Mouse (Mus musculus): ENCODE results near the gene Gosr2. TPM values are rescaled to one million over a fixed set of nuclear protein-coding genes. Genes with fewer than 3 reads are reported as not detected.
"Not testable (repeated sequence)": the region's sequence is repeated elsewhere in the genome, so short reads cannot be mapped to it uniquely, and the experiment has no call there.

Gene Gosr2
- total RNA-seq, 2 experiments from 2014 or later = 39.2 to 39.3 TPM

GRCm38 (mm10) chr11:103696851-103697564, 690 bp downstream of the Gosr2 start:
- intact Hi-C loops (cut with DNase I) = loop anchor here (5.0 kb wide), 1 partner anchor 60 kb away; no protein-coding TSS in a partner anchor
- DNase-seq (ENCODE audit: low spot score) = no peak

GRCm38 (mm10) chr11:103693241-103693640, 4.5 kb downstream of the Gosr2 start:
- intact Hi-C loops (cut with DNase I) = no loop called here
- no peak for DNase-seq (ENCODE audit: low spot score)

GRCm38 (mm10) chr11:103691036-103691435, 6.7 kb downstream of the Gosr2 start:
- DNase-seq (ENCODE audit: low spot score) = no peak
- intact Hi-C loops (cut with DNase I) = no loop called here

DNA sequence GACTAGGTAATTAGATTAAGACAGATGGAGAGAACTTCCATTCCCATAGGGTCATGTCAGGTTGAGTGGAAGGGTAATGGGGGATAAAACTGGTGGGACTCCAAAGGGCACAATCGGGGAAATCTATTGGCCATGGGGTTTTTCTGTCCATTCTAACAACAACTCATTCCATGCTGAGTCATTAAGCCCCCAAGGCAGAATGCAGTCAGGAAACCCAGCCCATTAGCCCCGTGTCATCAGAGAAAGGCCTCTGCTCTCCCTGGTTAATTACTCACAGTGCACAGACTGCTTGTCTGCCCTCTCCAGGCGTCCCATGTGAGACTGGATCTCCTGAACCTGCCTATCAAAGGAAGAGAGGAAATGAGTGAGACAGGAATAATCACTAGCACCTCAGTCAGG, 8.7 kb downstream of the Gosr2 start:
- intact Hi-C loops (cut with DNase I) = no loop called here
- no peak for DNase-seq (ENCODE audit: low spot score)

GRCm38 (mm10) chr11:103688271-103688979, 9.3 kb downstream of the Gosr2 start:
- no peak for DNase-seq (ENCODE audit: low spot score)

GRCm38 (mm10) chr11:103686706-103687105, 11.0 kb downstream of the Gosr2 start:
- intact Hi-C loops (cut with DNase I) = no loop called here
- DNase-seq (ENCODE audit: low spot score) = no peak

More at GRCm38 (mm10) chr11:103688271-103688979, 9.3 kb downstream of the Gosr2 start:
- intact Hi-C loops (cut with DNase I) = no loop called here

GRCm38 (mm10) chr11:103685261-103685736, 12.4 kb downstream of the Gosr2 start:
- intact Hi-C loops (cut with DNase I) = no loop called here
- DNase-seq (ENCODE audit: low spot score) = no peak

DNA sequence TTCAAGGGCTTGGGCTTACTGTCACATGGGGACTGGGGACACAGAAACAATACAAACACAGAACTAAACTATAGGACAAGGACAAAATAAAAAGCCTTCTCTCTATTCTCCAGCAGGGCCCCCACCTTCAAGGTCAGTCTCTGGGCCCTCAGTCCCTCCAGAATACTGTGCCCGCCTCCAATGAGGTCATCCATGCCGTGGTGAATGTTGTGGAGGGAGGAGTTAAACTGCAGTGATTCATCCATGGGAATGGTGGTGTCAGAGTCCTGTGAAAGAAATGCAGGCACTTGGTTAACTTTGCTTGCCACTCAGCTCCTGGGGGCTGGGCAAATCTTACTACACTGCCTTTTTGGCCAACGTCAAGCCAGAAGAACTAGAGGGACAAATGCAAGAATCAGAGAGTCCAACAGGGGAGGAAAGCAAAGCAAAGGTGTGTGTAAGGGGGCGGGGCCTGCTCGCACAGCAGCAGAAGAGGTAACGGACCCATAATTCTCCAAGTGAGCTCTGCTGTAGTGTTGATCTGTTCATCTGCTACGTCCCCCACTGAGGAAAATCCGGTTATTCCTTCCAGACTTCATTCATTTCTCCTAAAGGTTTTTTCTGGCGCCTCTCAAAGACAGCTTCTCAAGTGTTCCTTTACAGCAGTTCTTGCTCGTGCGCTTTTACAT, 13.9 kb downstream of the Gosr2 start:
- no peak for DNase-seq (ENCODE audit: low spot score)
- intact Hi-C loops (cut with DNase I) = no loop called here

DNA sequence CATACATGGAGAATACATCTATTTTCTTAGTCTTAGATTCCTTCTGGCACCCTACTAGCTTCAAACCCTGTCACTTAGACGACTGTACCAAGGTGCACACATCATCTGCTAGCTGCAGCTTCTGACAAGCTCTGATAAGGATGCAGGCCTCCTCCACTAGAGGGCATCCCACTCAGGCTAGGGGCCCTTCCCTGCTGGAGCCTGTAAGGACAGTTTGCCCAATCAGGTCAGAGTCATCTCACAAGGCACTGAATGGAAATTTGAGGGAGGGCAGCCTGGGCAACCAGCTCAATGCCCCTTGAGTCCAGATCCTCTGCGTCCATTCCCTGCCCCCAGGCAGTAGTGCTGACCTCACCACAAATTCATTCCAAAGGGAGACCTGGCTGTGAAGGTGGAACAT, 20.7 kb downstream of the Gosr2 start:
- intact Hi-C loops (cut with DNase I) = loop anchor here (2.0 to 10.0 kb wide), 3 partner anchors 45 to 322 kb away; no protein-coding TSS in a partner anchor
- not testable (repeated sequence) for DNase-seq (ENCODE audit: low spot score)

- DNase-seq (ENCODE audit: low spot score) = no peak
- intact Hi-C loops (cut with DNase I) = loop anchor here (1.0 to 10.0 kb wide), 3 partner anchors 36 to 321 kb away; no protein-coding TSS in a partner anchor
Observed at GRCm38 (mm10) chr11:103675556-103675955, 22.1 kb downstream of the Gosr2 start.

GRCm38 (mm10) chr11:103666907-103667426, 30.7 kb downstream of the Gosr2 start:
- intact Hi-C loops (cut with DNase I) = no loop called here
- no peak for DNase-seq (ENCODE audit: low spot score)

GRCm38 (mm10) chr11:103666181-103666906, 31.4 kb downstream of the Gosr2 start:
- no peak for DNase-seq (ENCODE audit: low spot score)
- intact Hi-C loops (cut with DNase I) = no loop called here

GRCm38 (mm10) chr11:103665695-103666094, 32.0 kb downstream of the Gosr2 start:
- DNase-seq (ENCODE audit: low spot score) = no peak
- intact Hi-C loops (cut with DNase I) = no loop called here

GRCm38 (mm10) chr11:103663119-103663518, 34.6 kb downstream of the Gosr2 start:
- no peak for DNase-seq (ENCODE audit: low spot score)
- intact Hi-C loops (cut with DNase I) = no loop called here

DNA sequence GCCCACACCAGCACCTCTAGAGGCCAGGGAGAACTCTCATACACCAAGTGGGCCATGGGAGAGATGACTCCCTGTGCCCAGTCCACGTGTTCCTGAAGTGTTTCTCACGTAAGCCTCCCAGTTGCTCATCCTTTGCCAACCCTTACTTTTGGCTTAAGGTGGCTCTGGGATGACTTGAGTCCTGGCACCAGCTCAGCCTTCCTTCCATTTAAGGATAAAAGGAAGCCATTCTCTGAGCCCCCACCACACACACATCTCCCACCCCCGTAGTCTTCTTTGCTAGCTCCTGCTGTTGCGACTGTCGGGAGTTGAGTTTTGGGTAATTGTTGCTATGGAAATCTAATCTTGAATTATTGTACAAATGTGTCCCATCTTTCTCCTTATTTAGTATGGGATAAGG, 35.2 kb downstream of the Gosr2 start:
- intact Hi-C loops (cut with DNase I) = no loop called here
- no peak for DNase-seq (ENCODE audit: low spot score)

DNA sequence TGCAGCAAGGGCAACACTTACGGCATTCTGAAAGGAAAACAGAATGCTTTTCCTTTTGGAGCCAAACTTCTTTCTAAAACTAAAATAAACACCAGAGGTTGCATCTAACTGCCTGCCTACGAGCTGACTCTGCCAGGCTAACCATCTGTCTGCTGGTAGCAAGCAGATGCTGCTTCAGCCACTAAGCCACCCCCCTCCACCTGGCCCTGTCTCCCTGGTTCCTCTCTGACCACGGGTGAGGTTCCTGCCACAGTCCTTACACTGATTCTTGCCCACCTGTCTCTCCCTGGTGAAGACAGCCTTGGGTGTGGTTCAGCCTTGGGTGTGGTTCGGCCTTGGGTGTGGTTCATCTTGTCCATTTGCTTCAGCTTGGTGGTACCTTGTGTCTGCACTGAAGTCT, 35.8 kb downstream of the Gosr2 start:
- intact Hi-C loops (cut with DNase I) = no loop called here
- DNase-seq (ENCODE audit: low spot score) = no peak

- DNase-seq (ENCODE audit: low spot score) = no peak
- intact Hi-C loops (cut with DNase I) = no loop called here
Observed at GRCm38 (mm10) chr11:103658189-103658588, 39.5 kb downstream of the Gosr2 start.

- intact Hi-C loops (cut with DNase I) = no loop called here
- DNase-seq (ENCODE audit: low spot score) = no peak
Observed at GRCm38 (mm10) chr11:103656520-103656919, 41.2 kb downstream of the Gosr2 start.

GRCm38 (mm10) chr11:103653359-103653965, 44.2 kb downstream of the Gosr2 start:
- no peak for DNase-seq (ENCODE audit: low spot score)
- intact Hi-C loops (cut with DNase I) = no loop called here
